Mouse (Mus musculus) kidney, embryonic 14.5 days (tissue): Measurements from ENCODE around the gene Gm21119. TPM values are rescaled to one million over a fixed set of nuclear protein-coding genes. Genes with fewer than 3 reads are reported as not detected.
"Not testable (repeated sequence)": the region's sequence is repeated elsewhere in the genome, so short reads cannot be mapped to it uniquely, and the experiment has no call there.

Experiments
- ATAC-seq: fragments of 200-750 bp; cut with Nextera tagmentation; 2 replicates; pipeline ENCODE4 v1.8.0; 2017; ENCODE audit warnings: moderate number of reproducible peaks, mild to moderate bottlenecking, moderate TSS enrichment, moderate library complexity; ENCODE audit not compliant: low FRiP score, low TSS enrichment
- H3K27ac ChIP-seq: fragments of 300-500 bp; sonication (generic); 2 replicates; pipeline ENCODE4 v1.5.1; 2014; ENCODE audit warnings: low read depth, mild to moderate bottlenecking, low read length, moderate library complexity, mixed read lengths
- H3K27me3 ChIP-seq: fragments of 300-500 bp; sonication (generic); 2 replicates; pipeline ENCODE4 v1.6.1; 2014; ENCODE audit warnings: mild to moderate bottlenecking, low read length; ENCODE audit not compliant: control insufficient read depth, insufficient read depth
- H3K36me3 ChIP-seq: fragments of 300-500 bp; sonication (generic); 2 replicates; pipeline ENCODE4 v1.6.1; 2014; ENCODE audit warnings: low read length, mixed read lengths; ENCODE audit not compliant: control insufficient read depth, insufficient read depth
- H3K4me1 ChIP-seq: fragments of 300-500 bp; sonication (generic); 2 replicates; pipeline ENCODE4 v1.6.1; 2014; ENCODE audit warnings: low read length, mixed read lengths; ENCODE audit not compliant: control insufficient read depth, insufficient read depth
- H3K4me2 ChIP-seq: fragments of 300-500 bp; sonication (generic); replicated peaks from 2 replicates; pipeline ENCODE4 v1.6.1; 2014; ENCODE audit warnings: low read depth, mild to moderate bottlenecking, low read length
- H3K4me3 ChIP-seq: fragments of 300-500 bp; sonication (generic); 2 replicates; pipeline ENCODE4 v1.5.1; 2014; ENCODE audit warnings: mild to moderate bottlenecking, low read length
- H3K9ac ChIP-seq: fragments of 300-500 bp; sonication (generic); 2 replicates; pipeline ENCODE4 v1.6.1; 2014; ENCODE audit warnings: low read depth, mild to moderate bottlenecking, low read length, moderate library complexity
- H3K9me3 ChIP-seq: fragments of 300-500 bp; sonication (generic); 2 replicates; pipeline ENCODE4 v1.6.1; 2016; ENCODE audit warnings: low read length; ENCODE audit not compliant: control insufficient read depth
- WGBS: fragments of 180-500 bp; shearing (Covaris S2); extraction: QIAGEN DNeasy Blood & Tissue Kit; methylation state at CpG from one replicate; pipeline ENCODE4 v1.1.7; 2014; 5-methylcytosine and 5-hydroxymethylcytosine counted together
- polyA plus RNA-seq: library from polyadenylated mRNA; unstranded; fragments of >200 nt; fragmentation: Nextera tagmentation; extraction: Ambion mirVana; gene quantifications from 2 replicates; pipeline ENCODE4 v1.2.1, GENCODE M21; 2014

Gene Gm21119
- 0.10 TPM in 1 of 2 replicates, not detected in the other for polyA plus RNA-seq

GRCm38 (mm10) chr8:20614619-20615018 lies at the start of gene Gm21119:
Gene Gm21119 (plus strand): TSS chr8:20614919.
- H3K9ac ChIP-seq, H3K4me2 ChIP-seq, H3K9me3 ChIP-seq, H3K27me3 ChIP-seq, H3K36me3 ChIP-seq, H3K4me1 ChIP-seq, H3K27ac ChIP-seq, ATAC-seq, H3K4me3 ChIP-seq: not testable (repeated sequence)
- WGBS: no CpG with 5 or more reads among the region's 2 CpGs

GRCm38 (mm10) chr8:20566753-20567152 lies 48.0 kb upstream of the Gm21119 start:
- not testable (repeated sequence) for H3K4me2 ChIP-seq, H3K9me3 ChIP-seq, H3K4me3 ChIP-seq, H3K4me1 ChIP-seq, H3K9ac ChIP-seq, H3K27ac ChIP-seq, H3K27me3 ChIP-seq, ATAC-seq, H3K36me3 ChIP-seq
- no CpG with 5 or more reads among the region's 1 CpGs for WGBS

GRCm38 (mm10) chr8:20581081-20581480 lies 33.6 kb upstream of the Gm21119 start:
- not testable (repeated sequence) for H3K9me3 ChIP-seq, H3K27ac ChIP-seq, ATAC-seq

GRCm38 (mm10) chr8:20582772-20583171 lies 31.9 kb upstream of the Gm21119 start:
- not testable (repeated sequence) for H3K27me3 ChIP-seq, H3K4me3 ChIP-seq, H3K27ac ChIP-seq

More at GRCm38 (mm10) chr8:20581081-20581480, 33.6 kb upstream of the Gm21119 start:
- not testable (repeated sequence) for H3K4me2 ChIP-seq, H3K4me3 ChIP-seq, H3K4me1 ChIP-seq, H3K9ac ChIP-seq, H3K27me3 ChIP-seq, H3K36me3 ChIP-seq
- 89% methylated on average over 3 of the region's 6 CpGs for WGBS

GRCm38 (mm10) chr8:20588268-20589177 lies 26.2 kb upstream of the Gm21119 start:
- not testable (repeated sequence) for H3K9ac ChIP-seq, H3K36me3 ChIP-seq, H3K9me3 ChIP-seq, H3K4me2 ChIP-seq, H3K4me1 ChIP-seq, H3K27ac ChIP-seq, H3K4me3 ChIP-seq, H3K27me3 ChIP-seq
- 26% methylated on average over 4 of the region's 12 CpGs for WGBS
- ATAC-seq: peak; percentile 78

More at GRCm38 (mm10) chr8:20582772-20583171, 31.9 kb upstream of the Gm21119 start:
- not testable (repeated sequence) for H3K4me2 ChIP-seq, H3K36me3 ChIP-seq, ATAC-seq, H3K4me1 ChIP-seq, H3K9ac ChIP-seq, H3K9me3 ChIP-seq
- WGBS: 82% methylated on average over 4 of the region's 6 CpGs

GRCm38 (mm10) chr8:20589178-20589539 lies 25.6 kb upstream of the Gm21119 start:
- not testable (repeated sequence) for H3K4me3 ChIP-seq, H3K27ac ChIP-seq, H3K9ac ChIP-seq, H3K9me3 ChIP-seq, H3K4me1 ChIP-seq, H3K36me3 ChIP-seq, H3K4me2 ChIP-seq, H3K27me3 ChIP-seq
- ATAC-seq: peak; percentile 76
- WGBS: 75% methylated on average over 1 of the region's 4 CpGs

- not testable (repeated sequence) for ATAC-seq, H3K36me3 ChIP-seq, H3K9me3 ChIP-seq, H3K4me3 ChIP-seq, H3K4me2 ChIP-seq, H3K27me3 ChIP-seq, H3K4me1 ChIP-seq, H3K27ac ChIP-seq, H3K9ac ChIP-seq
- WGBS: 90% methylated on average over 3 of the region's 9 CpGs
Measured at GRCm38 (mm10) chr8:20590117-20590997, 24.4 kb upstream of the Gm21119 start.

GRCm38 (mm10) chr8:20591002-20591401 lies 23.7 kb upstream of the Gm21119 start:
- not testable (repeated sequence) for ATAC-seq, H3K27ac ChIP-seq, H3K4me2 ChIP-seq, H3K27me3 ChIP-seq, H3K4me1 ChIP-seq, H3K9ac ChIP-seq, H3K9me3 ChIP-seq, H3K4me3 ChIP-seq, H3K36me3 ChIP-seq
- WGBS: 76% methylated on average over 4 of the region's 8 CpGs
